Mouse (Mus musculus): ENCODE data around the gene Grtp1. TPM values are rescaled to one million over a fixed set of nuclear protein-coding genes. Genes with fewer than 3 reads are reported as not detected.
A peak's percentile ranks its signal among the peaks of the same experiment; 100 is the strongest.

Gene Grtp1
- polyA plus RNA-seq, 1 experiment from 2014 or later = 13.8 TPM

DNA sequence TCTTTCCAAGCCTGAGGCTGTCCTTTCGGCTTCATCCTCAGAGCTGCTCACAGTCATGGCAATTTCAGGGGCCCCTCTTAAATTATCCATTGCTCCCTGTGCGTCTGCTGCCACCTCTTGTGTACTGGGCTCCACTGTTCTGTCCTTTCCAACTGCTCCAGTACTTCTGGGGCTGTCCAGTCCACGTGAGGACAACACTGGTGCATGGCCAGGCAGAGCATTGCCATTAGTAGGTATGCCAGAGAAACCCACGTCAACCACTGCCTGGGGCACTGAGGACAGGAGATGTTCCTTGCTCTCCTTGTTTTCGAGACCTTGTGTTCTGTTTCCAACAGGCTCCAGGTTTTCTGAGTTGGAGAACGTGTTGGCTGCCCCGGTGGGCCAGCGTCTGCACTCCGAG lies 24.0 kb upstream of the Grtp1 start:
- H3K4me1 ChIP-seq = no peaks in the 10 kb centered on the region
- no peak overlapping the region for H3K9ac ChIP-seq
- 67% methylated on average over 9 of the region's 9 CpGs for WGBS (ENCODE audit: insufficient replicate concordance)
- H3K27ac ChIP-seq = no peak overlapping the region
- H3K4me2 ChIP-seq = no peak overlapping the region
- H3K36me3 ChIP-seq = no peaks in the 10 kb centered on the region
- no peak overlapping the region for H3K4me3 ChIP-seq
- no peaks in the 10 kb centered on the region for H3K9me3 ChIP-seq (replicated peaks)
- no peak for ATAC-seq
- peaks cover 70% of the 10 kb centered on the region for H3K27me3 ChIP-seq (replicated peaks)

DNA sequence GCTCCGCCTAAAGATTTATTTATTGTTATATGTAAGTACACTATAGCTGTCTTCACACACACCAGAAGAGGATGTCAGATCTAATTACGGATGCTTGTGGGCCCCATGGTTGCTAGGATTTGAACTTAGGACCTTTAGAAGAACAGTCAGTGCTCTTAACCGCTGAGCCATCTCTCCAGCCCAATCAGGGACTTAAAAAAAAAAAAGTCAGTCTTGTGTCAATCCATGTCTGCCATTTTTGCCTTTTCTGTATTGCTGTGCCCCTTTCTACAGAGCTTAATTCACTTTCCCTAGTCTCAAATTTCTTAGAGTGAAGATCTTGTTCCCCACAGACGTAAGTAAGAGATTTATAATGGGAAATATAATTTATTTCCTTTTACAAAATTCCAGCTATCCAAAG lies 18.0 kb upstream of the Grtp1 start:
- H3K9me3 ChIP-seq (replicated peaks) = no peaks in the 10 kb centered on the region

DNA sequence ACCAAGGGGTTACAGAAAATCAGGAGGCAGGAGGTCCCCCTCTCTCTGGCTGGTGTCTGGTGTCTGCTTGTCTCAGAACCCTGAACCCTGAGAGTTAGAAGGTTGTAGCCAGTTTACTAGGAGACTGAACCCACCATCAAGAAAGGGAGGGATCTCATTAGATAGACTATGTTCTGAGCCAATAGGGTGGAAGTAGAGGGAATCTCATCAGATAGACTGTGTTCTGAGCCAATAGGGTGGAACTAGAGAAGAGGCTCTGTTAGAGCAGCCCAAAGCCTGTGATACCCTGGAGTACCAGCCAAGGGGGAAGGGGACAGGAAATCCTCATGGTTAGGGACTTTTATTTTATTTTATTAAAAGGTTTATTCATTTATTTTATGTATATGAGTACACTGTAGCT lies 17.6 kb upstream of the Grtp1 start:
- Histone ChIP-seq H3K9me3 (replicated peaks) (no peaks in the 10 kb centered on the region), H3K27ac (no peak overlapping the region), H3K9ac (no peak overlapping the region), H3K4me2 (no peak overlapping the region), H3K4me3 (no peak overlapping the region), H3K4me1 (peaks cover 15% of the 10 kb centered on the region), H3K36me3 (no peaks in the 10 kb centered on the region), H3K27me3 (replicated peaks) (peaks cover 28% of the 10 kb centered on the region)
- no peak for ATAC-seq

More for the DNA sequence above, 18.0 kb upstream of the Grtp1 start:
- no peak for ATAC-seq
- Histone ChIP-seq H3K4me1 (peaks cover 10% of the 10 kb centered on the region), H3K36me3 (no peaks in the 10 kb centered on the region), H3K27me3 (replicated peaks) (peaks cover 33% of the 10 kb centered on the region), H3K4me3 (no peak overlapping the region), H3K9ac (no peak overlapping the region), H3K4me2 (no peak overlapping the region), H3K27ac (no peak overlapping the region)
- 68% methylated on average over 4 of the region's 4 CpGs for WGBS (ENCODE audit: insufficient replicate concordance)

DNA sequence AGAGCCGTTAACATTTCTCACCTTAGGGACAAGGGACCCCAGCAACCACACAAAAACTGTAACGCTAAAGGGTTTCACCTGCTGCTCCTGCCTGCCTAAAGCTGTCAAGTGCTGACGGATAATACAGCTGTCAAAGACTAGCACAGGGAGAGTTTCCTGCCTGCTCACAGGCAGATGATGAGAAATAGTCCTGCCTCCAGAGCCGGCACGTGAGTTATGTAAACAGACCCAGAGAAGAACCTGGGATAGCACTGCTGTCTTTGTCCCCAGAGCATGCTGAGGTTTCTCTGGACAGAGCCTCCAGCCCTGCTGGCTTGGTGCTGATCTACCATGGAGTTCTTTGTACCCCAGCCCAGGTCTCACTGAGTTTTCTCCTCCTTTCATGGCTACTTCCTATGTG lies 16.7 kb upstream of the Grtp1 start:
- peaks cover 23% of the 10 kb centered on the region for H3K4me1 ChIP-seq
- H3K4me3 ChIP-seq = no peak overlapping the region
- no peak for ATAC-seq
- H3K36me3 ChIP-seq = no peaks in the 10 kb centered on the region
- H3K9me3 ChIP-seq (replicated peaks) = no peaks in the 10 kb centered on the region
- H3K9ac ChIP-seq = no peak overlapping the region
- 64% methylated on average over 5 of the region's 5 CpGs for WGBS (ENCODE audit: insufficient replicate concordance)
- H3K27ac ChIP-seq = no peak overlapping the region
- peaks cover 19% of the 10 kb centered on the region for H3K27me3 ChIP-seq (replicated peaks)
- H3K4me2 ChIP-seq = no peak overlapping the region

DNA sequence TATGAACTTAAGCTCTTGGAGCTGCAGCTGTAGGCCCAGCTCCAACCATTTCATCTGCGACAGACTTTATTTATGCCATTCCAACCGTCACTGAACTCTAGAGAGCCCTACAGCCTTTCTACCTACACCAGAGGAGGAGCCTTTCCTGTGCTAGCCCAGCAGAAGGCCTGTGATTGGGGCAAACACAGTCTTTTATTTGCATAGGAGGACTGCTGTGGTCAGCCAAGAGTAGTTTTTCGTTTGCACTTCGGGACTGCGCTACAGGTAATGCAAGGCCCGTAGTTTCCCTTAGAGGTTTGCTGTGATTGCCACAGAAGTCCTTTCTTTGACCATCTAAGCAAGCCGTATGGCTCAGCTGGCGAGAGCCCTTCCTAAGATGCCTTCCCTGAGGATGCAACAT lies 16.0 kb upstream of the Grtp1 start:
- H3K36me3 ChIP-seq = no peaks in the 10 kb centered on the region
- H3K9ac ChIP-seq = no peak overlapping the region
- H3K4me1 ChIP-seq = peaks cover 23% of the 10 kb centered on the region
- H3K4me3 ChIP-seq = no peak overlapping the region
- ATAC-seq = no peak
- H3K27me3 ChIP-seq (replicated peaks) = peaks cover 12% of the 10 kb centered on the region
- no peaks in the 10 kb centered on the region for H3K9me3 ChIP-seq (replicated peaks)
- H3K27ac ChIP-seq = no peak overlapping the region
- H3K4me2 ChIP-seq = no peak overlapping the region
- WGBS (ENCODE audit: insufficient replicate concordance) = 71% methylated on average over 8 of the region's 8 CpGs

DNA sequence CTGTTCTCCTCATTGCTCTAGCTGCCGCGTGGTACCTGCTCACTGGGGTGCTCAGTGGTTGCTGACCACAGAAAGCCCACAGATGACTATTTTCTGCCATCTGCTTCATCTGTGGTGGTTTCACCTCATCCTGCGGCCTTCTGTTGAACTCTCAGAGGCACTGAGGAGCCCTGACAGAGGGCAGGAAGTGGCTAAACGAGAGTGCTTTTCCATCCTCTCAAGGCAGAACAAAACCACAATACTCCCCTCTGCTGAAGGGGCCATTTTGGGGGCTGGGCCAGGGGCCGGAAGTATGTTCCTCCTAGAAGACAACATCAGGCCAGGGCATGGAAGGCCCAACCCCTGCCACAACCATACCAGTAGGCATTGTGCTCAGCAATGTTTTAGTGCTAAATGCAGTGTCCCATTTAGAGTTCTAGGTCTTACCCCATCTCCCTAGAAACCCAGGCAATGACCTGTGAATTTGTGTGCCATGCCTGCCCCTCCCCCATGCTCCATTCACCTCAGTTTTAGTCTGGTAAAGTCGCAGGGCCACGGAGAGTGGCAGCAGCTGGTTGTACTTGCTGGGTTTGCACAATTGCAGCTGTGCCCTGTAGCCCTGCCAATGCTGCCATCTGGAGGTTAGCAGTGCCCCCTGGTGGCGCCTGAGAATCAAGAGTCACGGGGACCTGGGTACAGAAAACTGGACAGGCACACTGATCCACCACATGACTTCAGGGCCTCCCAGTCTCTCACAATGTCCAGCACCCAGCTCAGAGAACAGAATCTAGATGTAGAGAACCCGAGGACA lies 13.3 kb upstream of the Grtp1 start:
- Histone ChIP-seq H3K36me3 (no peaks in the 10 kb centered on the region), H3K4me2 (peak overlapping the region; percentile 47), H3K4me3 (no peak overlapping the region), H3K27ac (peak overlapping the region; percentile 57), H3K9ac (peak overlapping the region; percentile 29; the same call in 1 of the 2 replicates), H3K9me3 (replicated peaks) (no peaks in the 10 kb centered on the region), H3K27me3 (replicated peaks) (no peaks in the 10 kb centered on the region), H3K4me1 (peaks cover 46% of the 10 kb centered on the region)
- ATAC-seq = peak; percentile 66
- WGBS (ENCODE audit: insufficient replicate concordance) = 5% methylated on average over 10 of the region's 10 CpGs

DNA sequence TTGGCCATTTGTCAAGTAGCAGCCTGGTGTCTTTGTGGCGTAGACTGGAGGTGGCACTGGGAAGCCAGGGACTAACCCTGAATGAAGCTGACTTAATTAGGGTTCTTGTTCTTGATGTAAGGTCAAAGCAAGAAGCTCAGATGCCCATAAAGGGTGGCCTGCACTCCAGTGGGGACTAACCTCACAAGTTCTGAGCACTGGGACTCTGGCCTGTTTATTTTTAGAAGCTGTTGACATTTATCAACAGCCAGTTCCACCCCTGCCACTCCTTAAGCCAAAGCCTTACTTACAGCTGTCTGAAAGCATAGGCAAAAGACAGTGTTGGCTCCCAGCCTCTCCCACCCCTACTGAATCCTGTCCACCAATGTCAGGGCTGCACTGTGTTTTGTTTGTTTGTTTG lies 9.3 kb upstream of the Grtp1 start:
- Histone ChIP-seq H3K9ac (peak overlapping the region; percentile 52; the same call in 1 of the 2 replicates), H3K27ac (peak overlapping the region; percentile 98), H3K4me1 (peaks cover 85% of the 10 kb centered on the region), H3K36me3 (no peaks in the 10 kb centered on the region), H3K4me3 (no peak overlapping the region), H3K4me2 (peak overlapping the region; percentile 42), H3K27me3 (replicated peaks) (no peaks in the 10 kb centered on the region), H3K9me3 (replicated peaks) (no peaks in the 10 kb centered on the region)
- ATAC-seq = 0 out of 2 replicates have a peak, but pooled peaks have one; percentile 22
- WGBS (ENCODE audit: insufficient replicate concordance) = 74% methylated on average over 1 of the region's 1 CpGs

DNA sequence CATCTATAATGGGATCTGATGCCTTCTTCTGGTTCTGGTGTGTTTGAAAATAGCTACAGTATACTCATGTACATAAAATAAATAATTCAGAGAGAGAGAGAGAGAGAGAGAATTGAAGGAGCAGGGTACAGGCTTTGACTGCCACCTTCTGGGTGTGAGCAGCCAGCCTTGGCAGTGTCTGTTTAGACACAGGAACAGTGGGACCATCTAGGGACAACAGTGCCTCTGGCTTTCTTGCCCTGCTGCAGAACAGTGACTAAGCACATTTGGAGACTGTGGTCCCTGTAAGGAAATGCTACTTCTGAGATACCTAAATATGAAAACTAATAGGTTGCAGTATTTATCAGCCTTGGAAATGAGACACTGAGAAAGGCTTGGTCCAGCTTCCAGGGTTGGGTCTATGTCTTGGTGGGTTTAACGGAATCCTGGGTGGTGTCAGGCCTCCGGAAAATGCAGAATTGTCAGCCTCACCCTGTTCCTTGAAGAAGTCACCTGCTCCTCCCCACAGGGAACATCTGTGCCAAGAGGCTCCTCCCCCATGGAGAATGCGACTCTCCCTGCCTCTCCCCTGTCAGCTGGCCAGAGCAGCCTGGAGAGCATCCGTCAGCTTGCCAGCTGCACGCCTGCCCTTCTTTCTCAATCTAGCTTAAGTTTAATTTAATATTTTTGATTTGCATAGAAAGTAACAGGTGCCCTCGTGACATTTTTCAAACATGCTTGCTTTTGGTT lies 8.4 kb upstream of the Grtp1 start:
- Histone ChIP-seq H3K27me3 (replicated peaks) (no peaks in the 10 kb centered on the region), H3K4me1 (peaks cover 88% of the 10 kb centered on the region), H3K36me3 (peaks cover 5% of the 10 kb centered on the region), H3K4me2 (peak overlapping the region; percentile 42), H3K9ac (peak overlapping the region; percentile 52; the same call in 1 of the 2 replicates), H3K27ac (peak overlapping the region; percentile 98), H3K4me3 (no peak overlapping the region), H3K9me3 (replicated peaks) (no peaks in the 10 kb centered on the region)
- ATAC-seq = peak; percentile 80
- WGBS (ENCODE audit: insufficient replicate concordance) = 36% methylated on average over 6 of the region's 6 CpGs

DNA sequence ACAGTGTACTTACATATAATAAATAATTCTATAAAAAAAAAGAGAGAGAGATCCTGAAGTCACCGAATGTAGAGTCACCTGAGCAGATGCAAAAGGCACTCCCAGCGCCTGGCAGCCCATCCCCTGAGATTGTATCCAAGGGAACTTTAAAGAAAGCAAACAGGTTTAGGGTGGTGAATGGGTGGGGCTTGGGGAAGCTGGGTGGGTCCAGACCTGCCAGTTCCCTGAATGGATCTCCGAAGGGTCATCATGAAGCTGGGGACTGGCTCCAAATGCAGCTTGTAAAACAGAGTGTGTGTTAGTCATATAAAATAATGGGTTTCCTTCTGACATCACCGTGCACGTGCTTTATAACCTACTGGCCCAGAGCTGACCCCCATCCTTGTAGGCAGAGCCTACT lies 5.9 kb upstream of the Grtp1 start:
- peaks cover 10% of the 10 kb centered on the region for H3K36me3 ChIP-seq
- H3K9ac ChIP-seq = peak overlapping the region; percentile 43
- peaks cover 95% of the 10 kb centered on the region for H3K4me1 ChIP-seq
- ATAC-seq = no peak
- H3K4me3 ChIP-seq = no peak overlapping the region
- no peaks in the 10 kb centered on the region for H3K9me3 ChIP-seq (replicated peaks)
- H3K27me3 ChIP-seq (replicated peaks) = no peaks in the 10 kb centered on the region
- 29% methylated on average over 5 of the region's 5 CpGs for WGBS (ENCODE audit: insufficient replicate concordance)
- H3K4me2 ChIP-seq = peak overlapping the region; percentile 98
- peak overlapping the region; percentile 98 for H3K27ac ChIP-seq

DNA sequence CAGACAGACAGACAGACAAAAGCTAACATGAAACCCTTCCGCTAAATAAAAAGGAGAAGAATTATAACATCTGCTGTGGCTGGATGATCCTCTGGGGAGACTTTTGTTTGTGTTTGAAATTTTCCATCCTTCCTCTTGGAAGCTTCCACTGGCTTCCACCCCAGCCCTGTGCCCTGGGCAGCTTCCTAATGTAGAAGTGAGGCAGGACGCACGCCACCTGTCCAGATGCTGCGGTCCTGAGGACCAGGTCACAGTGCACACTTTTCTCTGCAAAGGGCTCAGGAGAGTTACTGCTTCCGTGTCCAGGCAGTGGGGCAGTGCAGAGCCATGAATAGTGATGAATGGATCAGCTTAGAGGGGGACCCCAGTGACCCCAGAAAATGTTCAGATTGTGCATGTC lies 4.9 kb upstream of the Grtp1 start:
- H3K4me1 ChIP-seq = peaks cover 89% of the 10 kb centered on the region
- no peak overlapping the region for H3K4me3 ChIP-seq
- H3K27me3 ChIP-seq (replicated peaks) = peaks cover under 1% of the 10 kb centered on the region; the same call in 1 of the 2 replicates
- H3K27ac ChIP-seq = peak overlapping the region; percentile 98
- H3K9ac ChIP-seq = peak overlapping the region; percentile 43; the same call in 1 of the 2 replicates
- no peaks in the 10 kb centered on the region for H3K9me3 ChIP-seq (replicated peaks)
- 91% methylated on average over 5 of the region's 5 CpGs for WGBS (ENCODE audit: insufficient replicate concordance)
- H3K36me3 ChIP-seq = peaks cover 10% of the 10 kb centered on the region
- no peak for ATAC-seq
- peak overlapping the region; percentile 98 for H3K4me2 ChIP-seq

DNA sequence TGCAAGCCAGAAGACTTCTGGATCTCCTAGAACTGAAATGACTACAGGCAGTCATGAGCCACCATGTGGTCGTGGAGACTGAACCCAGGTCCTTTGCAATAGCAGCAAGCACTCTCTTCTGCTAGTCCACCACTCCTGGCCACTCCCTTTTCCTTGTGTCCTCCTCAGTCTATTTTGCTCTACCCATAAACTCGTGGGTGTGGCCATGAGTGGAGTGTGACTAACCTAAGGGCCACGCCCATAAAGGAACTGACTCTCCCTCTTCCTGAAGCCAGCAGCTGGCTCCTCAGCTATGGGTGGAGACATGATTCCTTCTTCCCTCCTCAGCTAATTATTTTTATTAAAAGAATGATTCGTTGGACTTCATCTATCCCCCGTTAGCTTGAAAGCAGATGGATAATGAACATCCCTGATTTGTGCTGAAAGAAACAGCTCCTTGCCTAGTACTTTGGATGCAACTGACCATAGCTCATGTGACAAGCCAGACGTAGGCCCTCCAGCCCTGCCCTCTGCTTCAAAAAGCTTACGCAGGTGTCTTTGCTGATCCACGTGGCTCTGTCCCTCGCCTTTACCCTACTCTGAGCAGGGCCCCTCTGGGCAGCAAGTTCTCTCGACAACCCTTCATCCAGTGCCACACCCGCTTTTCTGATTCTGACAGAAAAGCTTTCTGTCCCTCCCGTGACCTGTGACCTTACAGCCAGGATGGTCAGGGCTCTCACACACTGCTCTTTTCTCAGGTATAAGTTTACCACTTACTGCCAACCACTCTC lies 4.1 kb upstream of the Grtp1 start:
- Histone ChIP-seq H3K4me1 (peaks cover 89% of the 10 kb centered on the region), H3K9ac (peak overlapping the region; percentile 42), H3K4me3 (peak overlapping the region; percentile 93), H3K27me3 (replicated peaks) (peaks cover 8% of the 10 kb centered on the region; the same call in 1 of the 2 replicates), H3K4me2 (peak overlapping the region; percentile 98), H3K36me3 (peaks cover 10% of the 10 kb centered on the region), H3K27ac (peak overlapping the region; percentile 98), H3K9me3 (replicated peaks) (no peaks in the 10 kb centered on the region)
- WGBS (ENCODE audit: insufficient replicate concordance) = 50% methylated on average over 12 of the region's 12 CpGs
- ATAC-seq = peak; percentile 48

All from liver, embryonic 12.5 days (tissue).